Mouse (Mus musculus) heart, embryonic 15.5 days (tissue): ENCODE data around the gene Eif2ak1. TPM values are rescaled to one million over a fixed set of nuclear protein-coding genes. Genes with fewer than 3 reads are reported as not detected.

Experiments used
- ATAC-seq: fragments of 200-750 bp; cut with Nextera tagmentation; replicated peaks from 2 replicates; pipeline ENCODE4 v1.8.0; 2017; ENCODE audit warnings: low read depth, moderate TSS enrichment; ENCODE audit not compliant: insufficient number of reproducible peaks, insufficient read depth, low FRiP score
- H3K27ac ChIP-seq: fragments of 300-500 bp; sonication (generic); 2 replicates; pipeline ENCODE4 v1.5.1; 2015; ENCODE audit warnings: mild to moderate bottlenecking, inconsistent platforms
- H3K27me3 ChIP-seq: fragments of 300-500 bp; sonication (generic); 2 replicates; pipeline ENCODE4 v1.6.1; 2015; ENCODE audit warnings: inconsistent platforms
- H3K36me3 ChIP-seq: fragments of 300-500 bp; sonication (generic); 2 replicates; pipeline ENCODE4 v1.6.1; 2015; ENCODE audit warnings: mild to moderate bottlenecking, inconsistent platforms
- H3K4me1 ChIP-seq: fragments of 300-500 bp; sonication (generic); replicated peaks from 2 replicates; pipeline ENCODE4 v1.6.1; 2015; ENCODE audit warnings: inconsistent platforms
- H3K4me2 ChIP-seq: fragments of 300-500 bp; sonication (generic); 2 replicates; pipeline ENCODE4 v1.6.1; 2015; ENCODE audit warnings: inconsistent platforms, mild to moderate bottlenecking, moderate library complexity
- H3K4me3 ChIP-seq: fragments of 300-500 bp; sonication (generic); 2 replicates; pipeline ENCODE4 v1.5.1; 2015; ENCODE audit warnings: mild to moderate bottlenecking, inconsistent platforms
- H3K9ac ChIP-seq: fragments of 300-500 bp; sonication (generic); 2 replicates; pipeline ENCODE4 v1.6.1; 2015; ENCODE audit warnings: mild to moderate bottlenecking, inconsistent platforms
- H3K9me3 ChIP-seq: fragments of 300-500 bp; sonication (generic); replicated peaks from 2 replicates; pipeline ENCODE4 v1.6.1; 2016; ENCODE audit warnings: inconsistent platforms
- whole genome bisulfite sequencing: fragments of 180-500 bp; shearing (Covaris S2); methylation state at CpG from one replicate; pipeline ENCODE4 v1.1.7; 2015; ENCODE audit warnings: mixed read lengths; 5-methylcytosine and 5-hydroxymethylcytosine counted together
- polyA plus RNA-seq: library from polyadenylated mRNA; unstranded; fragments of >200 nt; fragmentation: Nextera tagmentation; extraction: Ambion mirVana; gene quantifications from 2 replicates; pipeline ENCODE4 v1.2.1, GENCODE M21; 2015

The Eif2ak1 gene
- polyA plus RNA-seq, 1 experiment from 2014 or later, result 22.9 TPM

GRCm38 (mm10) chr5:143903813-143904212 is 86.2 kb downstream of the Eif2ak1 start:
- Histone ChIP-seq H3K9me3 (no peaks in the 10 kb centered on the region), H3K27ac (no peak overlapping the region), H3K9ac (no peak overlapping the region), H3K4me2 (no peak overlapping the region), H3K4me3 (no peak overlapping the region), H3K36me3 (peaks cover 64% of the 10 kb centered on the region), H3K4me1 (peaks cover 15% of the 10 kb centered on the region), H3K27me3 (no peaks in the 10 kb centered on the region)
- 59% methylated on average over 4 of the region's 4 CpGs for WGBS
- no peak for ATAC-seq

GRCm38 (mm10) chr5:143906429-143906828 is 88.8 kb downstream of the Eif2ak1 start:
- H3K4me2 ChIP-seq, result no peak overlapping the region
- H3K27me3 ChIP-seq, result no peaks in the 10 kb centered on the region
- peaks cover 26% of the 10 kb centered on the region for H3K4me1 ChIP-seq
- no peak overlapping the region for H3K4me3 ChIP-seq
- H3K36me3 ChIP-seq, result peaks cover 41% of the 10 kb centered on the region
- no peaks in the 10 kb centered on the region for H3K9me3 ChIP-seq
- ATAC-seq, result no peak
- WGBS, result 76% methylated on average over 8 of the region's 8 CpGs
- H3K9ac ChIP-seq, result no peak overlapping the region
- H3K27ac ChIP-seq, result no peak overlapping the region

GRCm38 (mm10) chr5:143908926-143909325 is 91.3 kb downstream of the Eif2ak1 start:
- Histone ChIP-seq H3K27me3 (no peaks in the 10 kb centered on the region), H3K4me3 (peak overlapping the region; percentile 78), H3K27ac (peak overlapping the region; percentile 90), H3K9me3 (no peaks in the 10 kb centered on the region), H3K9ac (peak overlapping the region; percentile 71), H3K4me2 (peak overlapping the region; percentile 79), H3K36me3 (peaks cover 20% of the 10 kb centered on the region), H3K4me1 (peaks cover 26% of the 10 kb centered on the region)
- WGBS, result 3% methylated on average over 9 of the region's 9 CpGs
- no peak for ATAC-seq

GRCm38 (mm10) chr5:143909417-143910400 is 92.1 kb downstream of the Eif2ak1 start, which contains the start of the genes Aimp2 and Pms2:
Gene Aimp2 (minus strand): TSS chr5:143909847.
Gene Pms2 (plus strand): TSS chr5:143909964.
- peaks cover 17% of the 10 kb centered on the region for H3K36me3 ChIP-seq
- H3K9me3 ChIP-seq, result no peaks in the 10 kb centered on the region
- peak; percentile 99 for ATAC-seq
- H3K9ac ChIP-seq, result peak within 1 kb of the TSS; percentile 71
- peak within 1 kb of the TSS; percentile 90 for H3K27ac ChIP-seq
- peak within 1 kb of the TSS; percentile 78 for H3K4me3 ChIP-seq
- peaks cover 26% of the 10 kb centered on the region for H3K4me1 ChIP-seq
- WGBS, result under 1% methylated on average over 70 of the region's 70 CpGs
- peak within 1 kb of the TSS; percentile 79 for H3K4me2 ChIP-seq
- H3K27me3 ChIP-seq, result no peaks in the 10 kb centered on the region

GRCm38 (mm10) chr5:143916221-143916620 is 98.6 kb downstream of the Eif2ak1 start:
- Histone ChIP-seq H3K9ac (no peak overlapping the region), H3K9me3 (no peaks in the 10 kb centered on the region), H3K4me2 (no peak overlapping the region), H3K4me3 (no peak overlapping the region), H3K27me3 (no peaks in the 10 kb centered on the region), H3K4me1 (no peaks in the 10 kb centered on the region), H3K27ac (no peak overlapping the region), H3K36me3 (peaks cover 47% of the 10 kb centered on the region)
- no peak for ATAC-seq
- 93% methylated on average over 9 of the region's 9 CpGs for WGBS

GRCm38 (mm10) chr5:143917418-143917817 is 99.8 kb downstream of the Eif2ak1 start:
- no peak overlapping the region for H3K27ac ChIP-seq
- H3K36me3 ChIP-seq, result peaks cover 55% of the 10 kb centered on the region
- WGBS, result 47% methylated on average over 5 of the region's 5 CpGs
- no peaks in the 10 kb centered on the region for H3K9me3 ChIP-seq
- no peak overlapping the region for H3K4me3 ChIP-seq
- H3K27me3 ChIP-seq, result no peaks in the 10 kb centered on the region
- no peak overlapping the region for H3K9ac ChIP-seq
- no peaks in the 10 kb centered on the region for H3K4me1 ChIP-seq
- no peak overlapping the region for H3K4me2 ChIP-seq
- no peak for ATAC-seq

GRCm38 (mm10) chr5:143918120-143918519 is 100.5 kb downstream of the Eif2ak1 start:
- no peak overlapping the region for H3K4me2 ChIP-seq
- no peak for ATAC-seq
- no peaks in the 10 kb centered on the region for H3K9me3 ChIP-seq
- H3K27ac ChIP-seq, result no peak overlapping the region
- no peaks in the 10 kb centered on the region for H3K27me3 ChIP-seq
- no peak overlapping the region for H3K4me3 ChIP-seq
- H3K9ac ChIP-seq, result no peak overlapping the region
- peaks cover 62% of the 10 kb centered on the region for H3K36me3 ChIP-seq
- H3K4me1 ChIP-seq, result no peaks in the 10 kb centered on the region
- 92% methylated on average over 3 of the region's 3 CpGs for WGBS

GRCm38 (mm10) chr5:143924781-143925452 is 107.3 kb downstream of the Eif2ak1 start:
- ATAC-seq, result no peak
- H3K4me3 ChIP-seq, result no peak overlapping the region
- H3K36me3 ChIP-seq, result peaks cover 71% of the 10 kb centered on the region
- no peaks in the 10 kb centered on the region for H3K4me1 ChIP-seq
- no peak overlapping the region for H3K27ac ChIP-seq
- H3K9ac ChIP-seq, result no peak overlapping the region
- WGBS, result 72% methylated on average over 6 of the region's 6 CpGs
- H3K9me3 ChIP-seq, result no peaks in the 10 kb centered on the region
- H3K27me3 ChIP-seq, result no peaks in the 10 kb centered on the region
- H3K4me2 ChIP-seq, result no peak overlapping the region

- no peaks in the 10 kb centered on the region; the same call in 1 of the 2 replicates for H3K4me1 ChIP-seq
- peaks cover 66% of the 10 kb centered on the region for H3K36me3 ChIP-seq
- 92% methylated on average over 8 of the region's 8 CpGs for WGBS
These were observed 110.3 kb downstream of the Eif2ak1 start, which contains the start of gene Gm42421 for GRCm38 (mm10) chr5:143927875-143928274. Gene Gm42421 (plus strand): TSS chr5:143928175.

GRCm38 (mm10) chr5:143929291-143929690 is 111.7 kb downstream of the Eif2ak1 start:
- Histone ChIP-seq H3K4me3 (no peak overlapping the region), H3K9ac (no peak overlapping the region), H3K27ac (no peak overlapping the region), H3K27me3 (no peaks in the 10 kb centered on the region), H3K4me2 (no peak overlapping the region), H3K4me1 (no peaks in the 10 kb centered on the region; the same call in 1 of the 2 replicates), H3K36me3 (peaks cover 54% of the 10 kb centered on the region), H3K9me3 (no peaks in the 10 kb centered on the region)
- whole genome bisulfite sequencing, result 89% methylated on average over 4 of the region's 4 CpGs
- ATAC-seq, result no peak

More at GRCm38 (mm10) chr5:143927875-143928274, 110.3 kb downstream of the Eif2ak1 start, which contains the start of gene Gm42421:
- H3K9me3 ChIP-seq, result no peaks in the 10 kb centered on the region
- no peaks in the 10 kb centered on the region for H3K27me3 ChIP-seq
- no peak within 1 kb of the TSS for H3K4me3 ChIP-seq
- no peak within 1 kb of the TSS for H3K4me2 ChIP-seq
- H3K9ac ChIP-seq, result no peak within 1 kb of the TSS
- H3K27ac ChIP-seq, result no peak within 1 kb of the TSS
- no peak for ATAC-seq

- Histone ChIP-seq H3K9ac (no peak overlapping the region), H3K4me2 (no peak overlapping the region), H3K4me3 (no peak overlapping the region), H3K4me1 (no peaks in the 10 kb centered on the region; the same call in 1 of the 2 replicates), H3K27me3 (no peaks in the 10 kb centered on the region), H3K9me3 (no peaks in the 10 kb centered on the region), H3K36me3 (peaks cover 46% of the 10 kb centered on the region), H3K27ac (no peak overlapping the region)
- no peak for ATAC-seq
- 90% methylated on average over 12 of the region's 12 CpGs for WGBS
These were observed 113.1 kb downstream of the Eif2ak1 start for GRCm38 (mm10) chr5:143930656-143931055.
